Mouse (Mus musculus): ENCODE measurements at regions not wholly inside any gene's neighbourhood (a gene's known extent, or its start where the extent isn't known, plus 50 kb on each side); places are given as distances from the start of the nearest gene placed in this dataset.
A peak's percentile ranks its signal among the peaks of the same experiment; 100 is the strongest.

DNA sequence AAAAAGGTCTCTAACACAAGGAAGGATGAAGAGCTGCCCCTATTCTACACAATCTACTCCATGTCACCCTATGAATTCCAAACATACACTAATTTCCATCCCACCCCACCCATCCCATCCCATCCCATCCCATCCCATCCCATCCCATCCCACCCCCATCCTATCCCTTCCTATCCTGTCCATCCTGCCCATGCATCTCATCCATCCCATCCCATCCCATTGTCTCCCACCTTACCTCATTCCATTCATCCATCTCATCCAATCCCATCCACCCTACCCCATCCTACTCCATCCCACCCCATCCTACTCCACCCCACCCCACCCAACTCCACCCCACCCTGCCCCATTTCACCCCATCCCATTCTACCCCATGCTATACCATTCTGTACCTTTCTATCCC, 91.9 kb upstream of the Fam92a start:
- DNase-seq (ENCODE audit: low spot score): no peak

DNA sequence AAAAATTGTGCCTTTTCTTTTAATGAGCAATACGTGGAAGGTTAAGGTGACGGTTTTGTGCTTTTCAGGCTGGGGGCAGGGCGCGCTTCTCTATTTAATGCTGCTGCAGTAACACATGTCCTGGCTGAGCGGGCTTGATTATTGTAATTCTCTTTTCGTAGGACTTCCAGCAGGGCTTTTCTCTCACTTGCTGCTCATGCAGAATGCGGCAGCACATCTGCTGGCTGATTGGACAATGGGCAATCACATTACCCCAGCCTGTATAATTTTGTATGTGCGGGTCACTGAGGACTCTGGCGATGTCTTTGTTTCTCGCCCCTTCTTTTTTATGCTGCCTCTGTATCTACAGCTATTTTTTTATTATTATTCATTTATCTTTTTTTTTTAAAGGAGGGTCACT, 91.4 kb upstream of the Fam92a start:
- DNase-seq (ENCODE audit: low spot score): no peak

DNA sequence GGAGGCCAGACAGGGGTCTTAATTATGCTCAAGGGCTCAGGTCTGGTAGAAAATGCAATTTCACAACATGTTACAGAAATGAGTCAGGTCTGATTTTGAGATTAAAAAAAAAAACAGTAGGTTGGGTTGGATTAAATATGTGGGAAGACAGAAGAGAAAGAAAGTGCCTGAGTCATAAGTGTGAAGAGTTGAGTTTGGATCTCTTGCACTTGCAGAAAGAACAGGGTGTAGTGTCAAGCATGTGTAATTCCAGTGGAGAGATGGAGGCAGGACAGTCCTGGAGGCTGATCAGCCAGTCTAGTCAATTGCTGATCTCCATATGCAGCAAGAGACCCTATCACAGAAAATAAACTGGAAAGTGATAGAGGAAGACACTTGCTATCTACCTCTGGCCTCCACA, 76.2 kb upstream of the Fam92a start:
- no peak for DNase-seq (ENCODE audit: low spot score)

DNA sequence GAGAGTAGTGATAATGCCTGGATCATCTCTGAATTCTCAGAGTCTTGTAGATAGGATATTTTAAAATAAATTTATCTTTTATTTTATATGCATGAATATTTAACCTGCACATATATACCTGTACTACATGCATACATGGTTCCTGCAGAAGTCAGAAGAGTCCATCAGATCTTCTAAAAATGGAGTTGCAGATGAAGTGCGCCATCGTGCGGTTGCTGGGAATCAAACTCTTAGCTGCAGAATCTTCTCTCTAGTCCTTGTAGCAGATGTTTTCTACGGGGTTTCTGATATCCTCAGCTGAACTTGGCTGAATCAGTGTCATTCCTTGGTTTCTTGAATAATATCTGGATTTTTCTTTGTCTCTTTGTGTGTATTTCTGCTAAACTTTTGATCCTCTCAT, 74.8 kb upstream of the Fam92a start:
- no peak for DNase-seq (ENCODE audit: low spot score)

DNA sequence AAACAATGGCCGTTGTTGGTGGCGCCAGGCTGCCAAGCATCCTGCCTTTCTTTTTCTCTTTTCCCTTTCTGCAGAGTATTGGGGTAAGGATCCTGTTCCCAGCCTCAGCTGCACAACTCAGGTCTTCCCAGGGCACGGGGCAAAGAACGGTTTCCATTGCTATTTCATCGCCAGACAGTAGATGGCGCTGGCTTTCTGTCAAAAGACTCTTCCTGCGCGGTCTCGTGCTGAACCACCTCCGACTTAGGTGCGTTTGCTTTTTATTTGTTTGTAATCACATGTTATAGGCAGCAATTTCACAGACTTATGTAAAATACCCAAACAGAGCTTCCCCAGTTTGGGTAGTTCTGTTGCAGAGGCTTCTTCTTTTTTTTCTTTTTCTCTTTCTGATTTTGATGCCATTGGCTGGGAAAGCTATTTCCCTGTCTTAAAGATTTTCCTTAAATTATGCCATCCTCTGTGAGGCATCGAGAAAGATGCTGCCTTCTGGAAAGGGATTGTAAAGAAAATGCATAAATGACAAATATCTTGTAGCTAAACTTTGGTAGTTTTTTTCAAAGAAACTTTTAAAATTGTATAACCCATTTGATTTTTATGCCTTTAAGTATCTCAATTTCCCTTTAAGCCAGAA, 69.2 kb upstream of the Fam92a start:
- DNase-seq (ENCODE audit: low spot score): peak; percentile 3

DNA sequence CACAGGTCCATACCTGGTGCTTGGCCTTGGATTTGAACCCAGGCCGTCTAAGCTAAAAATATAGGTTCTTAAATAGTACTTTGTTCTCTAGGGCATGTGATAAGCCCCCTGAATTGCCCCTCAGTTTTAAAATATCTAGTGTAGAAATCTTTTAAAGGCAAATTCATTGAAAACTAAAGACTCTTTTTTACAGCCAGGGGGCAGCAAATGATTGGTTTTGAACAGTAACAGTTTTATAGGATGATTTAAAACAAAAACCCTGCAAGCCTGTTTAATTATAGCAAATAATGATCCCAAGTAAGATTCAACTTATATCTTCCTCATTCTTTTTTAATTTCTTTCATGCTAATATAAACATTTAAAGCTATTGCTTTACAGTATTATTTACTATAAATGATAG, 58.9 kb upstream of the Fam92a start:
- DNase-seq (ENCODE audit: low spot score): no peak
